Mouse (Mus musculus): ENCODE results near the gene Arfrp1. TPM values are rescaled to one million over a fixed set of nuclear protein-coding genes. Genes with fewer than 3 reads are reported as not detected.

The Arfrp1 gene
- polyA plus RNA-seq, 1 experiment from 2014 or later: 83.6 TPM

- ATAC-seq (ENCODE audit: low FRiP score): no peak
- H3K36me3 ChIP-seq (replicated peaks): peaks cover 25% of the 10 kb centered on the region
- H3K27me3 ChIP-seq: no peaks in the 10 kb centered on the region
- H3K4me2 ChIP-seq: no peak overlapping the region
- no peak overlapping the region for H3K27ac ChIP-seq
- H3K9me3 ChIP-seq: peaks cover 3% of the 10 kb centered on the region; the same call in 1 of the 2 replicates
- H3K9ac ChIP-seq: no peak overlapping the region
- no peak overlapping the region for H3K4me3 ChIP-seq (replicated peaks)
- 99% methylated on average over 5 of the region's 5 CpGs for WGBS
- peaks cover 32% of the 10 kb centered on the region for H3K4me1 ChIP-seq
Measured at GRCm38 (mm10) chr2:181370001-181370400, 4.8 kb upstream of the Arfrp1 start.

- Histone ChIP-seq H3K4me1 (peaks cover 40% of the 10 kb centered on the region), H3K27ac (peak overlapping the region; percentile 88), H3K4me2 (peak overlapping the region; percentile 98), H3K36me3 (replicated peaks) (peaks cover 43% of the 10 kb centered on the region), H3K27me3 (no peaks in the 10 kb centered on the region), H3K9me3 (peaks cover 3% of the 10 kb centered on the region; the same call in 1 of the 2 replicates), H3K9ac (peak overlapping the region; percentile 94), H3K4me3 (replicated peaks) (peak overlapping the region; percentile 67)
- WGBS: 0% methylated on average over 20 of the region's 20 CpGs
- ATAC-seq (ENCODE audit: low FRiP score): peak; percentile 73
Measured at GRCm38 (mm10) chr2:181365655-181366075, 461 bp upstream of the Arfrp1 start.

GRCm38 (mm10) chr2:181364487-181364859 lies 731 bp downstream of the Arfrp1 start:
- ATAC-seq (ENCODE audit: low FRiP score): peak; percentile 19
- H3K4me2 ChIP-seq: peak overlapping the region; percentile 98
- no peaks in the 10 kb centered on the region for H3K27me3 ChIP-seq
- peaks cover 40% of the 10 kb centered on the region for H3K4me1 ChIP-seq
- H3K9ac ChIP-seq: peak overlapping the region; percentile 94
- 10% methylated on average over 14 of the region's 14 CpGs for WGBS
- peaks cover 44% of the 10 kb centered on the region for H3K36me3 ChIP-seq (replicated peaks)
- H3K4me3 ChIP-seq (replicated peaks): peak overlapping the region; percentile 67
- peak overlapping the region; percentile 88 for H3K27ac ChIP-seq
- no peaks in the 10 kb centered on the region for H3K9me3 ChIP-seq

- Histone ChIP-seq H3K4me2 (peak overlapping the region; percentile 98), H3K27ac (no peak overlapping the region), H3K36me3 (replicated peaks) (peaks cover 44% of the 10 kb centered on the region), H3K27me3 (no peaks in the 10 kb centered on the region), H3K9ac (peak overlapping the region; percentile 94), H3K4me3 (replicated peaks) (peak overlapping the region; percentile 67), H3K9me3 (no peaks in the 10 kb centered on the region), H3K4me1 (peaks cover 38% of the 10 kb centered on the region)
- no peak for ATAC-seq (ENCODE audit: low FRiP score)
- 82% methylated on average over 3 of the region's 3 CpGs for WGBS
Measured at GRCm38 (mm10) chr2:181363946-181364345, 1.3 kb downstream of the Arfrp1 start.

- no peak for ATAC-seq (ENCODE audit: low FRiP score)
- Histone ChIP-seq H3K9ac (no peak overlapping the region), H3K36me3 (replicated peaks) (peaks cover 98% of the 10 kb centered on the region), H3K9me3 (no peaks in the 10 kb centered on the region), H3K4me3 (replicated peaks) (no peak overlapping the region), H3K4me2 (no peak overlapping the region), H3K4me1 (no peaks in the 10 kb centered on the region), H3K27me3 (no peaks in the 10 kb centered on the region), H3K27ac (no peak overlapping the region)
- WGBS: 89% methylated on average over 3 of the region's 3 CpGs
Measured at GRCm38 (mm10) chr2:181356780-181357179, 8.4 kb downstream of the Arfrp1 start.

GRCm38 (mm10) chr2:181342766-181343165 lies 22.4 kb downstream of the Arfrp1 start:
- H3K27ac ChIP-seq: no peak overlapping the region
- no peak overlapping the region for H3K9ac ChIP-seq
- H3K9me3 ChIP-seq: no peaks in the 10 kb centered on the region
- H3K4me3 ChIP-seq (replicated peaks): no peak overlapping the region
- no peak overlapping the region for H3K4me2 ChIP-seq
- ATAC-seq (ENCODE audit: low FRiP score): no peak
- H3K36me3 ChIP-seq (replicated peaks): peaks cover 82% of the 10 kb centered on the region
- 95% methylated on average over 6 of the region's 6 CpGs for WGBS
- H3K27me3 ChIP-seq: no peaks in the 10 kb centered on the region
- H3K4me1 ChIP-seq: no peaks in the 10 kb centered on the region

GRCm38 (mm10) chr2:181340426-181340825 lies 24.8 kb downstream of the Arfrp1 start:
- Histone ChIP-seq H3K4me2 (no peak overlapping the region), H3K27me3 (no peaks in the 10 kb centered on the region), H3K9ac (no peak overlapping the region), H3K36me3 (replicated peaks) (peaks cover 74% of the 10 kb centered on the region), H3K27ac (no peak overlapping the region), H3K4me1 (no peaks in the 10 kb centered on the region), H3K4me3 (replicated peaks) (no peak overlapping the region), H3K9me3 (no peaks in the 10 kb centered on the region)
- no peak for ATAC-seq (ENCODE audit: low FRiP score)
- 92% methylated on average over 4 of the region's 4 CpGs for WGBS

- H3K4me3 ChIP-seq (replicated peaks): no peak overlapping the region
Measured at GRCm38 (mm10) chr2:181334023-181334422, 31.2 kb downstream of the Arfrp1 start.

GRCm38 (mm10) chr2:181332542-181332941 lies 32.7 kb downstream of the Arfrp1 start:
- no peak overlapping the region for H3K9ac ChIP-seq
- no peaks in the 10 kb centered on the region for H3K9me3 ChIP-seq
- H3K4me3 ChIP-seq (replicated peaks): no peak overlapping the region
- H3K36me3 ChIP-seq (replicated peaks): peaks cover 73% of the 10 kb centered on the region
- H3K4me2 ChIP-seq: no peak overlapping the region
- H3K4me1 ChIP-seq: no peaks in the 10 kb centered on the region
- no peak for ATAC-seq (ENCODE audit: low FRiP score)
- no peak overlapping the region for H3K27ac ChIP-seq
- H3K27me3 ChIP-seq: no peaks in the 10 kb centered on the region

More at GRCm38 (mm10) chr2:181334023-181334422, 31.2 kb downstream of the Arfrp1 start:
- Histone ChIP-seq H3K9me3 (no peaks in the 10 kb centered on the region), H3K4me2 (no peak overlapping the region), H3K4me1 (no peaks in the 10 kb centered on the region), H3K27ac (no peak overlapping the region), H3K27me3 (no peaks in the 10 kb centered on the region), H3K9ac (no peak overlapping the region), H3K36me3 (replicated peaks) (peaks cover 70% of the 10 kb centered on the region)
- 60% methylated on average over 3 of the region's 3 CpGs for WGBS
- 0 out of 2 replicates have a peak, but pooled peaks have one; percentile 41 for ATAC-seq (ENCODE audit: low FRiP score)

GRCm38 (mm10) chr2:181326098-181326497 lies 39.1 kb downstream of the Arfrp1 start:
- Histone ChIP-seq H3K4me1 (no peaks in the 10 kb centered on the region), H3K9ac (no peak overlapping the region), H3K4me3 (replicated peaks) (no peak overlapping the region), H3K4me2 (no peak overlapping the region), H3K27ac (no peak overlapping the region), H3K27me3 (no peaks in the 10 kb centered on the region), H3K36me3 (replicated peaks) (peaks cover 83% of the 10 kb centered on the region), H3K9me3 (no peaks in the 10 kb centered on the region)
- WGBS: 91% methylated on average over 2 of the region's 2 CpGs
- no peak for ATAC-seq (ENCODE audit: low FRiP score)

- no peak overlapping the region for H3K4me2 ChIP-seq
- H3K4me1 ChIP-seq: peaks cover 15% of the 10 kb centered on the region
- no peak for ATAC-seq (ENCODE audit: low FRiP score)
- H3K36me3 ChIP-seq (replicated peaks): peaks cover 51% of the 10 kb centered on the region
- 70% methylated on average over 5 of the region's 5 CpGs for WGBS
- no peaks in the 10 kb centered on the region for H3K9me3 ChIP-seq
- H3K9ac ChIP-seq: no peak overlapping the region
- H3K27ac ChIP-seq: no peak overlapping the region
- H3K4me3 ChIP-seq (replicated peaks): no peak overlapping the region
- 0 out of 2 replicates have a peak, but pooled peaks cover 4% of the 10 kb centered on the region for H3K27me3 ChIP-seq
Measured at GRCm38 (mm10) chr2:181322136-181322535, 43.1 kb downstream of the Arfrp1 start.

- Histone ChIP-seq H3K27ac (peak overlapping the region; percentile 75; the same call in 1 of the 2 replicates), H3K36me3 (replicated peaks) (peaks cover 32% of the 10 kb centered on the region), H3K27me3 (peaks cover 20% of the 10 kb centered on the region; the same call in 1 of the 2 replicates), H3K4me1 (peaks cover 15% of the 10 kb centered on the region), H3K4me2 (peak overlapping the region; percentile 62), H3K9ac (peak overlapping the region; percentile 75), H3K4me3 (replicated peaks) (peak overlapping the region; percentile 59), H3K9me3 (no peaks in the 10 kb centered on the region)
- ATAC-seq (ENCODE audit: low FRiP score): no peak; the same call in none of the 2 replicates
- 17% methylated on average over 7 of the region's 7 CpGs for WGBS
Measured at GRCm38 (mm10) chr2:181320103-181320499, 45.1 kb downstream of the Arfrp1 start.
